Mouse (Mus musculus) kidney, adult 2 months (tissue): ENCODE measurements around the gene Ppp3cb.

Experiments used
- CTCF ChIP-seq: fragments of 200-500 bp; conservative IDR thresholded peaks from 2 replicates; pipeline ENCODE4 v1.5.1; 2011; ENCODE audit warnings: low read depth, mild to moderate bottlenecking, control low read depth, low read length, moderate library complexity, mixed read lengths; ENCODE audit not compliant: insufficient read depth, insufficient read length
- POLR2A ChIP-seq: fragments of 200-500 bp; IDR thresholded peaks from one replicate; pipeline ENCODE4 v1.6.1; 2011; ENCODE audit warnings: low read depth, low read length, control low read depth

GRCm38 (mm10) chr14:20452929-20453328 lies 93.4 kb downstream of the Ppp3cb start:
- TF ChIP-seq POLR2A (no peak), CTCF (no peak)
